Mouse (Mus musculus) forebrain, embryonic 13.5 days (tissue): ENCODE measurements around the gene Mapk1ip1. TPM values are rescaled to one million over a fixed set of nuclear protein-coding genes. Genes with fewer than 3 reads are reported as not detected.

Experiments
- ATAC-seq: fragments of 200-750 bp; cut with Nextera tagmentation; 2 replicates; pipeline ENCODE4 v1.8.0; 2017
- H3K27ac ChIP-seq: fragments of 300-500 bp; sonication (generic); 2 replicates; pipeline ENCODE4 v1.5.1; 2015; ENCODE audit warnings: inconsistent platforms, mild to moderate bottlenecking, moderate library complexity
- H3K27me3 ChIP-seq: fragments of 300-500 bp; sonication (generic); 2 replicates; pipeline ENCODE4 v1.6.1; 2015; ENCODE audit warnings: mild to moderate bottlenecking, inconsistent platforms
- H3K36me3 ChIP-seq: fragments of 300-500 bp; sonication (generic); 2 replicates; pipeline ENCODE4 v1.6.1; 2015; ENCODE audit warnings: mild to moderate bottlenecking, inconsistent platforms; ENCODE audit not compliant: poor library complexity, severe bottlenecking
- H3K4me1 ChIP-seq: fragments of 300-500 bp; sonication (generic); 2 replicates; pipeline ENCODE4 v1.6.1; 2015; ENCODE audit warnings: inconsistent platforms
- H3K4me2 ChIP-seq: fragments of 300-500 bp; sonication (generic); 2 replicates; pipeline ENCODE4 v1.6.1; 2015; ENCODE audit warnings: inconsistent platforms, mild to moderate bottlenecking, moderate library complexity
- H3K4me3 ChIP-seq: fragments of 300-500 bp; sonication (generic); 2 replicates; pipeline ENCODE4 v1.5.1; 2015; ENCODE audit warnings: mild to moderate bottlenecking, inconsistent platforms
- H3K9ac ChIP-seq: fragments of 300-500 bp; sonication (generic); 2 replicates; pipeline ENCODE4 v1.6.1; 2015; ENCODE audit warnings: mild to moderate bottlenecking, inconsistent platforms
- H3K9me3 ChIP-seq: fragments of 300-500 bp; sonication (generic); replicated peaks from 2 replicates; pipeline ENCODE4 v1.6.1; 2016; ENCODE audit warnings: inconsistent platforms
- WGBS: fragments of 180-500 bp; shearing (Covaris S2); methylation state at CpG from one replicate; pipeline ENCODE4 v1.1.7; 2015; 5-methylcytosine and 5-hydroxymethylcytosine counted together
- polyA plus RNA-seq: library from polyadenylated mRNA; unstranded; fragments of >200 nt; fragmentation: Nextera tagmentation; extraction: Ambion mirVana; gene quantifications from 2 replicates; pipeline ENCODE4 v1.2.1, GENCODE M21; 2015

Mapk1ip1 gene
- polyA plus RNA-seq, 1 experiment from 2014 or later: 22.0 TPM

DNA sequence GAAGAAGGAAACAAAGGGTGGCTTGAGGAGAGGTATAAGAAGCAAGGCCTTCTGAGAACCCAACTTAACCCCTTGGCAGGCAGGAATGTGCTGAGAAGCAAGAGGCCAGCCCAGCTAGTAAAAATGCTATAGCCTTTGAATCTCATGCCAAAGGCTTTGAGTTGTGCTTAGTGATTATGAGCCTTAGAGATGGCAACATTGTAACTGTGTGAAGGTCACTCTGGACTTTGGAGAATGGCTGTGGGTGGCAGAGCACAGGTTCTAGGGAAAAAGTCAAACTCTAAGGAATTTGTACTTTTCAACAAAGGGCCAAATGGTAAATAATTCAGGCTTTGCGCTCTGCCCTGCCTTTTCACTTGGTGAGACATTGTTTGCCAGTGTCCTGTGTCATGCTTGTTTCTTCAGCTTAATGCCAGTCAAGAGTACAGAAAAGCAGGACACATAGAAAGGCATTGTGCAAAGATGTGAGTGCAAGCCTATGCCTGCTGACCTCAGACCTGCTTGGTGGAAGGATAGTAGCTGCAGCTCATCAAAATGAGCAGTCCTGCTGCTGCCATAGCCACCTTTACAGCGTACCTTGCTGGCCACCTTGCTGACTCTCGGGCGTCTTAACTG lies 7.5 kb upstream of the Mapk1ip1 start:
- H3K4me3 ChIP-seq: no peak overlapping the region
- no peak overlapping the region for H3K4me2 ChIP-seq
- H3K27ac ChIP-seq: no peak overlapping the region
- H3K4me1 ChIP-seq: peaks cover 16% of the 10 kb centered on the region
- H3K27me3 ChIP-seq: no peaks in the 10 kb centered on the region
- H3K36me3 ChIP-seq: peaks cover 53% of the 10 kb centered on the region
- H3K9ac ChIP-seq: no peak overlapping the region; the same call in 1 of the 2 replicates
- ATAC-seq: no peak
- 95% methylated on average over 4 of the region's 4 CpGs for WGBS
- H3K9me3 ChIP-seq: no peaks in the 10 kb centered on the region

DNA sequence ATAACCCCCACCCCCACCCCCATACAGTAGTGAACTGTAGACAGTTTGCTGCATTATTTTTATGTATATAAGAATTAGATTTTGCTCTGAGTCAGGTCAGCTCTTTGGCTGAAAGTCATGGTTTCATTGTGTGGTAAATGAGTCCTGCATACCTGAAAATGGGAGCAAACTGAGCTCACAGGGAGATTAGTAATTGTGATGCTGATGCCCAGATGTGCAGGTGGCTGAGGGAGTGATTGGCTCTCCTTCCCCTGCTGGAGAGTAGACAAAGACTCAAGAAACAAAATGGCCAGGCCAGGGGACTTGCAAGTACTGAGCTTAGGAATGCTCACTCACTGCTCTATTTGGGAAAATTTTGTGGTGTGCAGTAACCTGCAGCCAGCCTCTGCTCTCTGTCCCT lies 4.0 kb upstream of the Mapk1ip1 start:
- Histone ChIP-seq H3K4me1 (peaks cover 35% of the 10 kb centered on the region), H3K9me3 (no peaks in the 10 kb centered on the region), H3K4me2 (no peak overlapping the region), H3K36me3 (peaks cover 43% of the 10 kb centered on the region), H3K9ac (no peak overlapping the region), H3K4me3 (no peak overlapping the region), H3K27ac (no peak overlapping the region), H3K27me3 (no peaks in the 10 kb centered on the region)
- no peak for ATAC-seq

DNA sequence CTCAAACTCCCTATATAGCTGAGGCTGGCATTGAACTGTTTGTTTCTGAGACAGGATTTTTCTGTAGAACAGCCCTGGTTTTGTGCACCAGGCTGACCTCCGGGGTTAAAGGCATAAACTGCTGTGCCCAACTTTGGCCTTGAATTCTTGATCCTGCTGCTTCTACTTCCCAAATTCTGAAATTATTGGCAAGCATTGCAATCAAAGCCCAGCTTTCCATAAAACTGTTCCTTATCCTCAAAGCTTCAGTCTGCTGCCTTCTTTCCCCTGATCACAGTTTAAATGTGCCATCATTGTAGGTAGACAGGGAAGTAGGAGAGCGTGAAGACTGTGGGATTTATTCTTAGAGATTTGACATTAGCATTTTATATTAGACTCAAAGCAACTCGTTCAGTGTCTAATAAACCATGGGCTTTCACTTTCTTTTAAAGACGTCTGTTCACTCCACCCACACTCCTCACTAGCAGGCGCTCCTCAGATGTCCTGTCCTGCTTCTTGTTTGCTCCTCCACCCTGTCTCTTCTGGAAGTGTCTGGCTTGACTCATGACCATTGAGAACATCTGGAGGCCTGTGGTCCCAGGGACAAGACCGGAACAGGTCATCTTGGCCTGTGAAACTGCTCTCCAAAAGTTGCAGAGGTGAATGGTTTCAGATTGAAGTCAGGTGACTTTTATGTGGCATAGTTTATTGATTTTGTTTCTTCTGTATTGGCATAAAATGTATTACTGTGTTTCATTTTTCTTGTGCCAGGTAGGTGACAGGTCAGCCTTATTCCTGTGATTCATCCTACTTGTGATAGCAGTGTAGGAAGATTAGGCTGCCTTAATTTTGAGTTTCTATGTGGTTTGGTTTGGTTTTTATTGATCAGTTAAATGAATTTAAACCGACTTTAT lies 2.2 kb upstream of the Mapk1ip1 start:
- peaks cover 31% of the 10 kb centered on the region for H3K36me3 ChIP-seq
- H3K4me1 ChIP-seq: peaks cover 53% of the 10 kb centered on the region
- H3K9ac ChIP-seq: peak overlapping the region; percentile 95
- WGBS: 79% methylated on average over 7 of the region's 7 CpGs
- no peaks in the 10 kb centered on the region for H3K27me3 ChIP-seq
- no peaks in the 10 kb centered on the region for H3K9me3 ChIP-seq
- ATAC-seq: no peak
- peak overlapping the region; percentile 97 for H3K4me2 ChIP-seq
- H3K4me3 ChIP-seq: peak overlapping the region; percentile 98
- no peak overlapping the region for H3K27ac ChIP-seq

- peak overlapping the region; percentile 97 for H3K4me2 ChIP-seq
- peaks cover 59% of the 10 kb centered on the region for H3K4me1 ChIP-seq
- no peak for ATAC-seq
- 51% methylated on average over 13 of the region's 13 CpGs for WGBS
- peaks cover 23% of the 10 kb centered on the region for H3K36me3 ChIP-seq
- no peaks in the 10 kb centered on the region for H3K27me3 ChIP-seq
- peak overlapping the region; percentile 95 for H3K9ac ChIP-seq
- H3K9me3 ChIP-seq: no peaks in the 10 kb centered on the region
- H3K4me3 ChIP-seq: peak overlapping the region; percentile 98
- no peak overlapping the region for H3K27ac ChIP-seq
These were observed 1.4 kb upstream of the Mapk1ip1 start for GRCm38 (mm10) chr7:138847316-138848027.

DNA sequence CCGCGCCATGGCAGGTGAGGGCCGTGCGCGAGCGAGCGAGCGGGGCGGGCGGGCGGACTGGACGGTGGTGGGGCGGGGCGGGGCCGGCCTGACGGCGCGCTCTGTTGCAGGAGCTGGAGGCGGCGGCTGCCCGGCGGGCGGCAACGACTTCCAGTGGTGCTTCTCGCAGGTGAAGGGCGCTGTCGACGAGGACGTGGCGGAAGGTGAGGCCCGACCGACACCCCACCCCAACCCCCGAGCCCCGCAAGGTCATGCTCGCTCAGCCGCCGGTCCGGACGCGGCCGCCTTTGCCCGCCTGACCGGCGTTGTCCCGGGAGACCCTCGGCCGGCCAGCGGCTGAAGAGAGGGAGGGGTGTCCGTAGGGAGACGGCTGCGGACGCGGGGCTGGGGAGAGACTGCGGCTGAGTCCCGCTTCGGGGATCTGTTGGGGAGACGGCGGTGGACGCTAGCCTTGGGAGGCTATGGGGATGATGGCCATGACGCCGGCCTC lies 474 bp upstream of the Mapk1ip1 start:
- peak overlapping the region; percentile 98 for H3K4me3 ChIP-seq
- peaks cover 14% of the 10 kb centered on the region; the same call in 1 of the 2 replicates for H3K36me3 ChIP-seq
- H3K27ac ChIP-seq: peak overlapping the region; percentile 95
- ATAC-seq: peak; percentile 77
- H3K4me1 ChIP-seq: peaks cover 59% of the 10 kb centered on the region
- under 1% methylated on average over 55 of the region's 61 CpGs for WGBS
- peak overlapping the region; percentile 97 for H3K4me2 ChIP-seq
- H3K9ac ChIP-seq: peak overlapping the region; percentile 95
- no peaks in the 10 kb centered on the region for H3K9me3 ChIP-seq
- H3K27me3 ChIP-seq: no peaks in the 10 kb centered on the region

DNA sequence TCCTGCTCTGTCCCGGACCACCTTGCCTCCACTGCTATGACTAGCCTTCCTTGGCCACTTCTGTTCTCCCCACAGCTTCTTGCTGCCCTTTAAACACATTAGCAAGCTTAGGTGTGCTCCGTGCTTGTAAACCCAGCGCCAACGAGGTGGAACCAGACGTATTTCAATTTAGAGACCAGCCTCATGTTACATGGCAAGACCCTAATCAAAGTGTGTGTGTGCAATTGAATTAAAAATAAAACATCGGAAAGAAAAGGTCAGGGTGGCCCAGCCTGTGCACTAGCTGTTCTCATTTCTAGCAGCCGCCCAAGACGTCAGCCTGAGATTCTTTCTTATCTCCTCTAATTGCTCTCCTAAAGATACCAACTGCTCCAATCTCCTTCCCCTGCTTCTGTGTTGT lies 962 bp downstream of the Mapk1ip1 start:
- ATAC-seq: no peak
- peak overlapping the region; percentile 97 for H3K4me2 ChIP-seq
- 37% methylated on average over 8 of the region's 8 CpGs for WGBS
- no peaks in the 10 kb centered on the region for H3K9me3 ChIP-seq
- H3K9ac ChIP-seq: peak overlapping the region; percentile 95
- peaks cover 5% of the 10 kb centered on the region; the same call in 1 of the 2 replicates for H3K36me3 ChIP-seq
- peak overlapping the region; percentile 95; the same call in 1 of the 2 replicates for H3K27ac ChIP-seq
- H3K4me3 ChIP-seq: peak overlapping the region; percentile 98
- no peaks in the 10 kb centered on the region for H3K27me3 ChIP-seq
- H3K4me1 ChIP-seq: peaks cover 56% of the 10 kb centered on the region

- Histone ChIP-seq H3K27me3 (no peaks in the 10 kb centered on the region), H3K27ac (no peak overlapping the region), H3K4me1 (peaks cover 45% of the 10 kb centered on the region), H3K4me3 (no peak overlapping the region), H3K9me3 (no peaks in the 10 kb centered on the region), H3K36me3 (0 out of 2 replicates have a peak, but pooled peaks cover 2% of the 10 kb centered on the region), H3K4me2 (peak overlapping the region; percentile 97), H3K9ac (0 out of 2 replicates have a peak overlapping the region, but pooled peaks have one; percentile 5)
- no peak for ATAC-seq
- WGBS: 92% methylated on average over 4 of the region's 4 CpGs
These were observed 2.7 kb downstream of the Mapk1ip1 start for GRCm38 (mm10) chr7:138843421-138843820.

DNA sequence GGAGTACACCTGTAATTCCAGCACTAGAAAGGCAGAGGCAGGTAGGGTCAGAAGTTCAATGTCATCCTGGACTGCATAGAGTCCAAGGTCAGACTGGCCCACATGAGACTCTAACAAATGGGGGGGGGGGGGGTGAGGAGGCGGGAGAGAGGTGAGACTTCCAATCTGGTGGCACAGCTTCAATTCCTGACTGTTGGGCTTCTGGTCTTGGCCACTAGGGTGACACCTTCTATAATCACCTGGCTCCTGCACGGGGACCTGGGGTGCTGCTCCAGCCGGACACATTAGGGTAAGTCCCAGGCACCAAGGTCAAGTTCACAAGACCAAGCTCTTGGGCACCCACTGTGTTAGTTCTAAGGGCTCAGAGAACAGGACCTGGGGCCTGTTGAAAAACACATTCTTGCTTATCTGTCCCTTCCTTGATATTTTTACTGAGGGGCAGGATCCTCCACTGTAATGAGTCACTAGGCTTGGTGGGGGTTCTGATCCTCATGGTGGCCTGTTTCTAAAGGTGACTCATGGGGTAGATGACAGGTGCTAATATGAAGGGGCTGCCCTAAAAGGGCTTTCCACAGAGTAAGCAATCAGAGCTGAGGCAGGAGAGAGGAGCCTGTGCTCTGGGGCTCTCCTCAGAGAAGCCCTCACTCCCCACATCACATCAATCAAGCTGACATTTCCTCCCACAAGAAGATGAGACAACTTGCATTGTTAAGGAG lies 4.5 kb downstream of the Mapk1ip1 start:
- Histone ChIP-seq H3K27me3 (no peaks in the 10 kb centered on the region), H3K36me3 (peaks cover 1% of the 10 kb centered on the region), H3K27ac (no peak overlapping the region), H3K4me3 (no peak overlapping the region), H3K9ac (no peak overlapping the region), H3K4me1 (peaks cover 31% of the 10 kb centered on the region), H3K9me3 (no peaks in the 10 kb centered on the region), H3K4me2 (no peak overlapping the region)
- no peak for ATAC-seq
- 67% methylated on average over 3 of the region's 3 CpGs for WGBS

DNA sequence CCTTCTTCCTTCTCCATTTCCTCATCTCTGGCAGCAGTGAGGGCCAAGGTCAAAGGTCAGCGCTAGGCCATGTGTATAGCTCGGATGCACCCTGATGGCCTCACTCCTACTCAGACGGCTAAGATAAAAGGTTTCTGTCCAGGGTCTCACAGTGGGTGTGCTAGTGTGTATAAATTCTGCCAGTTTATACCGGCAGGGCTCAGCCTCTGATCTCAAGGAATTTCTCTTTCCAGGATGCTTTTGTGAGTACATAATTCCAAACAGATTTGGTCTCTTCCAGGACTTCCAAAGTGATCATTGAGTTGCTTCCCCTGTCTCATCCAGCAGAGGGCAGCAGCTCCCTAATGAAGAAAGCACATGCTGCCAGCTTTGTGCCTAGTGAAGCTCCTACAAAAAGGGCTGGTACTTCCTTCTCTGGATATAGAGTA lies 5.5 kb downstream of the Mapk1ip1 start:
- Histone ChIP-seq H3K4me2 (no peak overlapping the region), H3K27ac (no peak overlapping the region), H3K9me3 (no peaks in the 10 kb centered on the region), H3K27me3 (no peaks in the 10 kb centered on the region), H3K9ac (no peak overlapping the region), H3K4me1 (peaks cover 31% of the 10 kb centered on the region), H3K36me3 (peaks cover 11% of the 10 kb centered on the region), H3K4me3 (no peak overlapping the region)
- 49% methylated on average over 4 of the region's 4 CpGs for WGBS
- ATAC-seq: peak; percentile 58

DNA sequence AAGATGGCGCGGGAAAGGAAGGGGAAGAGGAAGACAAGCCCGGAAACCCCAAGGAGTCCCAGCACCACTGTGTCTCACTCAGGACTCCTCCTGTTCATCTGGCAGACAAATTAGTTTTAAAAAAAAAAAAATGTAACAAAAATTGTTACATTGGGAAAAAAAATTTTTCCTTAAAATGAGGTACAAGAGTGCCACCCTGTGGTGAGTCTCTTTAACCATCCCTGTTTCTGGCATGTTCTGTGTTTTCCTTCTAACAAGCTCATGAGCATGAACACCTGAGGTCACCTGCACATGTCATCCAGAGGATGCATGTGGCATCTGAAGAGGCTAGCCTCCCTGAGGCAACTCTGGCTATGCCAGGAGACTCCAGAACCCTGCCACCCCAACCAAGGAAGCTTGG lies 11.0 kb downstream of the Mapk1ip1 start:
- Histone ChIP-seq H3K27me3 (no peaks in the 10 kb centered on the region), H3K36me3 (peaks cover 15% of the 10 kb centered on the region), H3K4me2 (no peak overlapping the region), H3K4me1 (no peaks in the 10 kb centered on the region), H3K9ac (no peak overlapping the region), H3K4me3 (no peak overlapping the region), H3K27ac (no peak overlapping the region), H3K9me3 (no peaks in the 10 kb centered on the region)
- ATAC-seq: no peak
- 91% methylated on average over 3 of the region's 3 CpGs for WGBS

DNA sequence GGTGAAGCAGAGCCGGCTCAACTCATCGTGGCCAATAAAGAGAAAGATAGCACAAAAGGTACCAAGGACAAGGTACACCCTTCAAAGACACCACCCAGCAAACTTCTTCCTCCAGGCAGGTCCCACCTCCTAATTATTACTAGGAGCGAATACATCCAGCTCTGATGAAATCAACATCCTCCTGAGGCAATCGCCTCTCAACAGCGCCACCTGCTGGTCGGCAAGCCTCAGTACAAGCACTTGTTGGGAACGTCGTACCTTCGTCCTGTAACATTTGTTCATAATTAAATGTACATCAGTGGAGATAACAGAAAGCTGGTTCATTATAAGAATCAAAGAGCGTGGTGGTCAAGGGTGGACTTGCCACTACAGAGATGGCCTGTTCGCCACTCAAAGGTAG lies 18.3 kb downstream of the Mapk1ip1 start:
- Histone ChIP-seq H3K9me3 (no peaks in the 10 kb centered on the region), H3K27me3 (0 out of 2 replicates have a peak, but pooled peaks cover 3% of the 10 kb centered on the region), H3K4me3 (no peak overlapping the region), H3K9ac (no peak overlapping the region), H3K4me2 (no peak overlapping the region), H3K27ac (no peak overlapping the region), H3K4me1 (no peaks in the 10 kb centered on the region), H3K36me3 (no peaks in the 10 kb centered on the region)
- 20% methylated on average over 11 of the region's 11 CpGs for WGBS
- 0 out of 2 replicates have a peak, but pooled peaks have one; percentile 33 for ATAC-seq
